19 mouse cellular contexts compared by ENCODE assay signal in genomic region chr5:93262751-93263150, GRCm38 (mm10). TPM values are rescaled to one million over a fixed set of nuclear protein-coding genes. Genes with fewer than 3 reads are reported as not detected.
DNase-seq lines count a peak whose midpoint lies in the region; ATAC-seq and TF ChIP-seq lines count a peak whose summit lies in the region.
"Had no signal": no experiment of that assay in that cellular context is flagged by ENCODE, and none has a peak within 500 bp of the region (broad histone marks: within the 10 kb centered on the region; RNA-seq: fewer than 3 reads in every experiment).

No protein-coding gene starts in this region.

- no peaks in the 10 kb centered on the region for H3K9me3 ChIP-seq in megakaryocyte, embryonic 14.5 days
- no peaks in the 10 kb centered on the region for H3K9me3 ChIP-seq in stomach, postnatal 0 days (ENCODE audit: control insufficient read depth, low read length)
- H3K9me3 ChIP-seq: forebrain, embryonic 15.5 days; heart, embryonic 15.5 days; limb, embryonic 15.5 days; midbrain, embryonic 12.5 days had no signal

- WGBS in stomach, postnatal 0 days = 59% methylated on average over 2 of the region's 2 CpGs

- CTCF ChIA-PET in Patski (lab: Charles Lee) = interaction anchor here (1.0 to 1.7 kb wide), 5 partner anchors 12 to 51 kb away, joined by 3 to 7 read pairs (median 4); no protein-coding TSS in a partner anchor

- H3K27me3 ChIP-seq in megakaryocyte, embryonic 14.5 days (replicated peaks) = no peaks in the 10 kb centered on the region
- H3K27me3 ChIP-seq in Patski = no peaks in the 10 kb centered on the region
- no peaks in the 10 kb centered on the region for H3K27me3 ChIP-seq in stomach, postnatal 0 days (ENCODE audit: control insufficient read depth, insufficient read depth, low read length)
- H3K27me3 ChIP-seq: forebrain, embryonic 15.5 days; heart, embryonic 15.5 days; limb, embryonic 15.5 days; midbrain, embryonic 12.5 days had no signal

- no peak for TF ChIP-seq EP300 in stomach, postnatal 0 days (optimal IDR thresholded peaks at IDR 0.05)

- DNase-seq in heart, postnatal 4 days = peak; percentile 43
- no peak for DNase-seq in heart, adult 18-20 months
- peak; percentile 17 for DNase-seq in Patski (ENCODE audit: low read depth, low spot score)
- peak; percentile 68 for DNase-seq in lung, postnatal 36 days
- DNase-seq in stomach, postnatal 0 days (ENCODE audit: low spot score) = no peak
- DNase-seq: adrenal gland, adult 2 months; cerebellum, postnatal 14 days; layer of hippocampus, postnatal 36 days; liver, postnatal 0 days; right cerebral cortex, postnatal 4 days had no signal

- in situ Hi-C loops in Patski (cut with MboI; ENCODE audit: low pct_unique_long_range_greater_than_20kb) = loop anchor here (10.0 kb wide), 2 partner anchors 278 to 578 kb away; partner anchors contain the start of gene Shroom3

- peak overlapping the region; percentile 12 for H3K4me3 ChIP-seq in megakaryocyte, embryonic 14.5 days (replicated peaks)
- H3K4me3 ChIP-seq in stomach, postnatal 0 days (ENCODE audit: low read depth, low read length) = no peak overlapping the region
- H3K4me3 ChIP-seq: erythroblast, embryonic 14.5 days; forebrain, embryonic 15.5 days; heart, embryonic 15.5 days; limb, embryonic 15.5 days; midbrain, embryonic 12.5 days had no signal

- H3K4me2 ChIP-seq in stomach, postnatal 0 days (replicated peaks; ENCODE audit: low read depth) = no peak overlapping the region
- H3K4me2 ChIP-seq: forebrain, embryonic 15.5 days; heart, embryonic 15.5 days; limb, embryonic 15.5 days; midbrain, embryonic 12.5 days had no signal

- no peak for TF ChIP-seq CTCF in Patski (IDR thresholded peaks at IDR 0.05)
- no peak for TF ChIP-seq CTCF in stomach, postnatal 0 days (IDR thresholded peaks at IDR 0.05; ENCODE audit: low read depth)

- no peaks in the 10 kb centered on the region for H3K36me3 ChIP-seq in megakaryocyte, embryonic 14.5 days (replicated peaks; ENCODE audit: low read length)
- no peaks in the 10 kb centered on the region for H3K36me3 ChIP-seq in stomach, postnatal 0 days (ENCODE audit: control insufficient read depth, insufficient read depth, low read length)
- H3K36me3 ChIP-seq: forebrain, embryonic 15.5 days; heart, embryonic 15.5 days; limb, embryonic 15.5 days; midbrain, embryonic 12.5 days had no signal

- no peak for ATAC-seq in megakaryocyte, adult 5-6 weeks (ENCODE audit: poor library complexity, severe bottlenecking)
- ATAC-seq in Patski = no peak
- ATAC-seq in stomach, postnatal 0 days (ENCODE audit: low FRiP score, low TSS enrichment) = no peak
- no peak for ATAC-seq in activated CD4-positive, CD25-positive, alpha-beta regulatory T cell, adult 4 months
- ATAC-seq: forebrain, embryonic 15.5 days; inflammation-experienced regulatory T-cells, adult 6 months; liver, postnatal 0 days had no signal

- no peak overlapping the region for H3K27ac ChIP-seq in stomach, postnatal 0 days (replicated peaks)
- H3K27ac ChIP-seq: forebrain, embryonic 15.5 days; heart, embryonic 15.5 days; limb, embryonic 15.5 days; midbrain, embryonic 12.5 days had no signal

- POLR2A ChIA-PET in Patski (lab: Charles Lee) = interaction anchor here (0.5 kb wide), 1 partner anchor 436 kb away, joined by 3 read pairs; no protein-coding TSS in a partner anchor

- H3K9ac ChIP-seq in stomach, postnatal 0 days (ENCODE audit: low read length) = no peak overlapping the region
- H3K9ac ChIP-seq: forebrain, embryonic 15.5 days; heart, embryonic 15.5 days; limb, embryonic 15.5 days; liver, postnatal 0 days; midbrain, embryonic 12.5 days had no signal

- H3K4me1 ChIP-seq in megakaryocyte, embryonic 14.5 days = peaks cover 53% of the 10 kb centered on the region
- no peaks in the 10 kb centered on the region for H3K4me1 ChIP-seq in stomach, postnatal 0 days (replicated peaks; ENCODE audit: control insufficient read depth, insufficient read depth)

RNA-seq across cellular contexts. Expression of gene Ccng2, which starts 4.3 kb away (rescaled TPM):
- 10 to 100 TPM; 16.8 to 18.9 TPM for total RNA-seq in heart, postnatal 4 days (2021)
- 10 to 100 TPM; 13.0 to 20.1 TPM for total RNA-seq in heart, adult 18-20 months (2021)
- 6.6 and 37.5 TPM in 2 replicates for polyA plus RNA-seq in megakaryocyte, embryonic 14.5 days (2012; ENCODE audit: insufficient read depth, low replicate concordance)
- total RNA-seq in megakaryocyte, adult 5-6 weeks (2015) = 103 TPM in 2 replicates
- total RNA-seq in megakaryocyte, adult 5-6 weeks (2017) = 104 TPM in 2 replicates
- polyA plus RNA-seq in Patski (2021) = 53.8 TPM
- polyA plus RNA-seq in stomach, postnatal 0 days (2015; fragmentation: Nextera tagmentation; extraction: Ambion mirVana) = 16.0 and 18.4 TPM in 2 replicates
- polyA plus RNA-seq in activated CD4-positive, CD25-positive, alpha-beta regulatory T cell, adult 4 months (2017; shearing (Covaris generic)) = 10 to 100 TPM; 35.7 to 37.0 TPM

RNA-seq across cellular contexts. Expression of gene 2010109A12Rik, which starts 56.4 kb away (rescaled TPM):
- under 1 TPM; 0.50 to 0.52 TPM for total RNA-seq in heart, postnatal 4 days (2021)
- total RNA-seq in heart, adult 18-20 months (2021) = under 1 TPM; 0.41 to 0.55 TPM
- polyA plus RNA-seq in megakaryocyte, embryonic 14.5 days (2012; ENCODE audit: insufficient read depth, low replicate concordance) = 1.1 TPM in 1 of 2 replicates, not detected in the other
- total RNA-seq in megakaryocyte, adult 5-6 weeks (2015) = 0.20 and 0.43 TPM in 2 replicates
- 0.94 and 3.7 TPM in 2 replicates for total RNA-seq in megakaryocyte, adult 5-6 weeks (2017)
- 0.17 TPM for polyA plus RNA-seq in Patski (2021)
- polyA plus RNA-seq in stomach, postnatal 0 days (2015; fragmentation: Nextera tagmentation; extraction: Ambion mirVana) = 1.1 and 1.3 TPM in 2 replicates
- polyA plus RNA-seq in activated CD4-positive, CD25-positive, alpha-beta regulatory T cell, adult 4 months (2017; shearing (Covaris generic)) = under 1 TPM; 0.37 to 0.57 TPM
- polyA plus RNA-seq: adrenal gland, adult 2 months; erythroblast, embryonic 14.5 days had no signal

RNA-seq across cellular contexts. Expression of gene Ccni, which starts 56.5 kb away (rescaled TPM):
- total RNA-seq in heart, postnatal 4 days (2021) = 100 to 1,000 TPM; 246 to 267 TPM
- total RNA-seq in heart, adult 18-20 months (2021) = 100 to 1,000 TPM; 154 to 176 TPM
- polyA plus RNA-seq in megakaryocyte, embryonic 14.5 days (2012; ENCODE audit: insufficient read depth, low replicate concordance) = 70.2 and 148 TPM in 2 replicates
- total RNA-seq in megakaryocyte, adult 5-6 weeks (2015) = 180 and 198 TPM in 2 replicates
- 196 and 202 TPM in 2 replicates for total RNA-seq in megakaryocyte, adult 5-6 weeks (2017)
- 239 TPM for polyA plus RNA-seq in Patski (2021)
- polyA plus RNA-seq in stomach, postnatal 0 days (2015; fragmentation: Nextera tagmentation; extraction: Ambion mirVana) = 48.4 and 50.8 TPM in 2 replicates
- 10 to 100 TPM; 72.4 to 79.4 TPM for polyA plus RNA-seq in activated CD4-positive, CD25-positive, alpha-beta regulatory T cell, adult 4 months (2017; shearing (Covaris generic))

Comparison
In these comparisons a context has a peak if more than half of its experiments do, and no peak if none do; other contexts are left out.
1. DNase-seq: peak in heart, postnatal 4 days (single experiment), Patski (single experiment) and lung, postnatal 36 days (single experiment); none in heart, adult 18-20 months (0 of 2) and stomach, postnatal 0 days (single experiment).